Mouse (Mus musculus) layer of hippocampus, adult 8-10 months (tissue): Measurements from ENCODE around the gene Fbxl15. TPM values are rescaled to one million over a fixed set of nuclear protein-coding genes. Genes with fewer than 3 reads are reported as not detected.
A peak's percentile ranks its signal among the peaks of the same experiment; 100 is the strongest.

Source experiments
- DNase-seq, 2 experiments: peaks; one replicate each; pipeline ENCODE4 v3.0.0; 2022; ENCODE audit warnings: low spot score in 2 of 2
- total RNA-seq, 4 experiments: library from RNA; stranded (reverse); gene quantifications; 2 replicates each; pipeline ENCODE4 v1.2.4; 2022

The Fbxl15 gene
- 10 to 100 TPM; 22.9 to 29.3 (median 25.8) TPM for total RNA-seq

GRCm38 (mm10) chr19:46328081-46329030 is at the start of gene Fbxl15:
Gene Fbxl15 (plus strand): TSS chr19:46328184.
- peak; percentile 95 to 97 for DNase-seq

DNA sequence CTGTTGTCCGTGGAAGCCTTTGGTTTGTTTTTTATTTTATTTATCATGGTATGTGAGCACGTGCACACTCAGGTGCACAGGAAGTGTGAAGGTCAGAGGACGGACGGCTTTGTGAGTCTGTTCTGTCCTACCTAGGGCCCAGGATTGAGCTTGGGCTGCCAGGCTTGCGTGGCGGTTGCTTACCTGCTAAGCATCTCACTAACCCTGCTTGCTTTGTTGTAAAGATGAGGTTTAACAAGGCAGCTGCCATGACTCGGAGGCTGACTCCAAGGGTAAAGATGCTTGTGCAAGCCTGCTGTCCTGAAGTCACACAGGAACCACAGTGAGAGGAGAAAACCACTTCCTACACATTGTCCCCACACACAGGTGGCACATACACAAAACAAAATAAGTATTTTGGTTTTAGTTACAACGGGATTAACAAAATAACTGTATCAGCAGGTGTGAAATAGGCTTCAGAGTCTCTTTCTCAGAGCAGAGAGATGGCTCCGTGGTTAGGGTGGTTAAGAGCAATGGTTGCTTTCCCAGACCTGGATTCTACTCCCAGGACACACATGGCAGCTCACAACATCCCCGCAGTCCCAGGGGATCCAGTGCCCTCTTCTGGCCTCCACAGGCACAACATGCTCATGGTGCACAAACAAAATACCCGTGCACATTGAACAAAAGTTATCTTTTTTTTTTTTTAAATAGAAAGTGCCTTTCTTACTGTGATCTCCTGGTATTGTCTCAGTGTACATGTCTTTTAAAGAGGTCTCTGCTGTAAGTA is 45.7 kb upstream of the Fbxl15 start:
- DNase-seq = no peak

DNA sequence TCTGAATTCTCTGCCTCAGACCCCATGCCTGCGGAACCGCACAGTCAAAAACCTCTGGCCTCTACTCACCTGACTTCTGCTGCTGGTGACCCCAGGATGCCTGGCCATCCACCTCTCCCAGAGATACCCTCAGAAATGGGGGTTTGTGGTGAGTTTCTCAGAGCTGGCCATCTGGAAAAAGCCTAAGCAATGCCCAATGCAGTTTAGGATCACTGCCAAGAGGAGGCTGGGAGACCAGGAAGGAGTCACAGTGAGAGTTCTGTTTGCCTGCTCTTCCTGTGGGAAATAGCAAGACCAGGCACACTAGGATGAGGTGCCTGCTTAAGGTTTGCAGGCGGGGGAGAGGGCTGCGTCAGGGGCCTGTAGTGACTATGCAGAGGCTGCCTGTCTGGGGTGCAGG is 43.3 kb upstream of the Fbxl15 start:
- DNase-seq = no peak

GRCm38 (mm10) chr19:46285631-46286030 is 42.4 kb upstream of the Fbxl15 start:
- no peak for DNase-seq

- DNase-seq = no peak
Measured at GRCm38 (mm10) chr19:46286047-46286446, 41.9 kb upstream of the Fbxl15 start.

DNA sequence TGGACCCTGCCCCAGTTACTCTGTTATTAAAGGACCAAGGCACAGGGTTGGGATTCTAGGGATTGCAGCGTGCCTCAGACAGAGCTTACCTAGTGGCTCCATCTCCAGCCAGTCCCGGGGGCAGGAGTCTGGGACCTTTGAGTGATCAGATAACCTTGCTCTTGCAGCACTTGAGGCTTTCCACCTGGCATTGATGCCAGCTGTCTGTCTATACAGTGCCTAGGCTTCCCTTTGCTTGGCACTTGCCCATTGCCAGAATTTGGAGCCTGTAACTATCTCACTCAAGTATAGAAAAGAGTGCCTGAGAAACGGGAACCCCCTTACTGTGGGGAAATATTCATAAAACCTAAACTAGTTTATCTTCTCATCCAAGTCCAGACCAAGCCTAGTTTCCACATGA is 41.1 kb upstream of the Fbxl15 start:
- DNase-seq = no peak

- no peak for DNase-seq
Measured at GRCm38 (mm10) chr19:46287566-46287965, 40.4 kb upstream of the Fbxl15 start.

- DNase-seq = no peak
Measured at GRCm38 (mm10) chr19:46290535-46291105, 37.4 kb upstream of the Fbxl15 start.

- no peak for DNase-seq
Measured at GRCm38 (mm10) chr19:46296938-46297337, 31.0 kb upstream of the Fbxl15 start.

- DNase-seq = no peak
Measured at GRCm38 (mm10) chr19:46300294-46301045, 27.5 kb upstream of the Fbxl15 start.

DNA sequence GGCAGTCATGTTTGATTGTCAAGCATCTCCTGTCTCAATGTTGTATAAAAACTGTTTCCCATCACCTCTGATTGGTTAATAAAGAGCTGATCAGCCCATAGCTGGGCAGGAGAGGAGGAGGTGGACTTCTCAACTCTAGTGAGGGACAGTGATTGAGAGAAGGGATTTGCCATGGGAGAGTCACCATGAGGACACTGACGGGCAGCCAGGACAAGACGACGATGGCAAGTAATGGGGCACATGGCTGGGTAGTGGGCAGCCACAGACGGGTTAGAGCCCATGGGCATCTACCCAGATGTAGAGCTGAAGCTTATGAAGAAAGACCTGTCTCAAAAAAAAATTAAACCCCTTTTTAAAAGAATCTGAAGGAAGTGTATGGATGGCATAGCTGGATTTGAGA is 25.4 kb upstream of the Fbxl15 start:
- DNase-seq = no peak

DNA sequence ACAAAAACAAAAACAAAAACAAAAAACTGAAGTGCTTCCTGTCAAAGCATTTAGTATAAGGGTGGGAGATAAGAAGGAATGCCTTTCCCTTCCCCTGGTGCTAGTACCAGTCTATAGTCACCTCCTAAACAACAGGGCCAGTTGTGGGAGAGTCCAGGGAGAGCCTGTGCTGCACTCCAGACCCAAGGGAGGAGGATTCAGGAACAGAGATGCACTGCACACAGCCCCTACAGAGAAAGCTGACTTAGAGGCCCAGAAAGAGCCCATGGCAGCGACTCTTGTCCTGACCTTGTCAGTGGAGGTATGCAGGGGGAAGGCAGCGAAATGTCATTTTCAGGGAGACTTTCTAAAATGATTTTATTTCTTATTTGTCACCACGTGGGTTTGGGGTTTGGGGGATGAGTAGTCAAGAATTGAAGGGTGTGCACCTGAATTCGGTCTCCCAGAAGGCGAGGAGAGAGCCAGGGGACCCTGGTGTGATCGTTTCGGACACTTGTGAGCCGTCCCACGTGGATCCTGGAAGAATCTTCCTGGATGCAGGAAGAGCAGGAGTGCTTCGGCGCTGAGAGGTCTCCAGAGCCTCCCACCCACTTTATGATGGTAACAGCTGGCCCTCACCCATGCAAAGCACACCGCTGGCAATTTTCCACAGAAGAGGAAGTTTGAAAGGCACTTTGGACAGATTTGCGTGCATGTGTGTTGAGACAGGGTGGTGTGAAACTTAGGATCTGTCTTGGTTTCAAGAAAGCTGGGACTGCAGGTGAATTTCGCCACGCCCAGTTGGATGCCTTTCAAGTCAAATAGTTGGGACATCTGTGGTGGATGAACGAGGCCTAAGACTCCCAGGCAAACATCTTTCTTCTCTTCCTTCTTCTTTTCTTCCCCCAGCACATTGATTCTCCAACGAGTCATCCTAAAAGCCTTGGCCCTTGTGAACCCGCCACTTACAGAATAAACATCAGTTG is 24.5 kb upstream of the Fbxl15 start:
- peak; percentile 2 to 4 for DNase-seq

DNA sequence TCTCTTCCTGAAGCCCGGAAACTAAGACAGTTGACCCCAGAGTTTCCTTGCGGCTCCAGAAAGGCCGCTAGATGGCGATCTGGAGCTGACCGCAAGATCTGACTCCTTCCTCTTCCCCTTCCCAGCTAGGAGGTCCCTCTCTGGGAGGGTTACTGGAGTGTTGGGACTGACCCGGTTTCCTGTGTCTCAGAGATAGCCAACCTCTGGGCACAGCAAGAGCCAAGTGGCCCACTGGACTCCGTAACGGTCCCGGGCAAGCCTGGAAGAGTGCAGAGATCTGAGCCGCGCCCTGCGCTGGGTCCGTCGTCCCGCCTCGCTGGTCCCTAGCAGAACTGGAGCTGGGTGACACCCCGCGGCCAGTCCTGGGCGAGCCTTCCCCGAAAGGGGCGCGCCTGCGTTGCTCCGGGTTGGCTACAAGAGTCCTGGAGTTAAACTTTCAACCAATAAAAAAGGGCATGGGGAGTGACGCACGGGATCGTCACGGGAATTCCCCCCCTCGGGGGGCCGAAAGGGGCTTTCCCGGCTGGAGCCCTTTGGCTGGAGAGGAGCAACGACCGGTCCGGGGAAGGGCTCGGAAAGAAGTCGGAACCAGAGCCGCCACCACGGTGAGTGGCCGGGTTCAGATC is 23.7 kb upstream of the Fbxl15 start, which contains the start of gene Nfkb2:
Nfkb2 (plus strand) TSS at position 105 of the 626 bp plus-strand sequence.
- DNase-seq = peak; percentile 74 to 80

DNA sequence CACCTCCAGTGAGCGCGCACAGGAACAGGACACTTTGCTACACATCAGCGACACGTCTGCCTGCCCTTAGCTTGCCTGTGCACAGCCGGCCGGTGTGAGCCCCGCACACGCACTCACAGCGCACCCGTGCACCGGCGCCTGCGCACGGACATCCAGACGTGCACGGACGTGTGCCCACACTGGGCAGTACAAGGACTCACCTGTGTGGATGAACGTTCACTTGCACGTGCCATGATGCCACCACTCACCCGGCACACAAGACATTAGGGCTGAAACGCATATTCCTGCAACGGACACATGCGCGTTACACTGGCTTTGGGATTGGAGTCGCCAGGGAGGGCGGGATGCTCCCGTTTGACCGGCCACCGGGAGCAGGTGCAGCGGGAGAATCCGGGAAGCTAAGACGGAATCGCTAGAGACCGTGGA is 23.1 kb upstream of the Fbxl15 start:
- DNase-seq = peak in 1 of 2 experiments; percentile 9

DNA sequence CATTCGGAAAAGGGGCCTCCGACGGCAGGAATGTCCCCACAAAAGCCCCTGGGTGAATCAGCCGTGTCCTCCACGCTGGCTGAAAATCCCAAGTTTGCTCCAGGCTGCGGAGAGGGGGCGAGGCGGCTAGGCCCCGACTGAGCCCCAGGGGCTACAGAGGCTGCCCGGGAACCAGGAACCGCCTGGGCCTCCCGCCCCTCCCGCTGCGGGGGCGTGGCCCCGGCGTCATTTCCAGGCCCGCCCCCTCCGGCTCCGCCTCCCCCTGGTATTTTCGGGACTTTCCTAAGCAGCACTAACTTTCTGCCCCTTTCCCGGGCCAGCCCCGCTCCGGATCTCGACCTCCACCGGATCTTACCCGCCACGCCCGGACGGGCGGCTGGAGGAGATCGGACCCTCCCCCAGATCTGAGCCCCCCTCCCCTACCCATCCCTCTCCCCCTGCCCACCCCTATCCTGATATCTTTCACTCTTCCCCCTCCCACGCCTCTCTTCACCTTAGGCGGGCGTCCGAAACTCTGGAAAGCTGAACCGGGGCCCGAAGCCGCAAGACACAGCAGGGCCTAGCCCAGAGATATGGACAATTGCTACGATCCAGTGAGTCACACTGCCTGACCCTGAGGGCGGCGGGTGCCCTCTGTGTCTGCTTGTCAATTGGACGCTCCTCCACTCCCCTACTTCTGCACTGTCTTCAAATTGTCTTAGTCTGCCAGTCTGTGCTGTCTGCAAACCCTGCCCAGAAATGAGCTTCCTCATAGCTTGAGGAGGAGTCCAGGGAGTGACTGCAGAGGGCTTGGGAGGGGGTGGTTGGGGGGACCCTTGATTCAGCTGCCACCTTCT is 22.3 kb upstream of the Fbxl15 start:
- DNase-seq = peak in 1 of 2 experiments; percentile 32

- DNase-seq = peak; percentile 1 to 4
Measured at GRCm38 (mm10) chr19:46306268-46306610, 21.7 kb upstream of the Fbxl15 start.

GRCm38 (mm10) chr19:46306751-46307289 is 21.2 kb upstream of the Fbxl15 start:
- peak in 1 of 2 experiments; percentile 5 for DNase-seq

- DNase-seq = no peak
Measured at GRCm38 (mm10) chr19:46307781-46308180, 20.2 kb upstream of the Fbxl15 start.
